Mouse (Mus musculus): Measurements from ENCODE around the gene Tbc1d10b.

DNA sequence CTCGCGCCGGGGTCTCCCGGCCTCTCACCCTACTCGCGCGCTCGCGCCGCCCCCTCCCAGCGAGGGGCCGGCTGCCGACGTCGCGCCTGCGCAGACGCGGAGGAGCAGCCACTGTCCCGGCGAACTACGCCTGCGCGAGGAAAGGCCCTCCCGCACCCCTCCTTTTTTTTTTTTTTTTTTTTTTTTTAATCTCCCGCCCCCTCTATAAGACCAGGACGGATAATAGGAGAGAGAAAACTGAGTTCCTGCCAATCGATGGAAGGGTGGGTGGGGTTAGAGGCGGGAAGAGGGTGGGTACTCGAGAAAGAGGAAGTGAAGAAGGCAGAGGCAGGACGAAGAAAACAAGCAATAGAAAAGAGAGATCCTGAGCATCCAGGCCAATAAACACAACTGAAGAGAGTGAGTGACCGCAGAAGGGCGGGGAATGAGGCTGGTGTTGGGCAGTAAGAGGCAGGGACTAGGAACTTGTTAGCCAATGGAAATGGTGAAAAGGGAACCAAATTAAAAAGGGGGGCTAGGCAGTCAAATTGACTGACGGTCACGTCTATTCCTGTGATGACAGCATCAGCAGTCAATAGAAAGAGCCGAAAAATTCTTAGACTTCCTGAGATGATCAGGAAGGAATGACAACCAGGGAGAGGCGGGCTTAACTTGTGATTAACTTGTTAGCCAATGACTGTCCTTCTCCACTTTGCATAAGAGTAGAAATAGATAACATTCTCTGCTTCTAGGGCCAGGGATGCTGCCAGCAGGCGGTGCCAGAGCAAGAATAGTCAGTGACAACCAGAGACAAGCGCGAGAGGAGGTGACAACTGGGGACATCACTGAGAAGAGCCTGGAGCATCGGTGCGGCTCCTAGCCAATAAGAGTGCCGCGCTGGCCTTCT lies 528 bp upstream of the Tbc1d10b start, which contains the start of gene Mylpf:
- TF ChIP-seq CTCF (IDR thresholded peaks at IDR 0.05; ENCODE audit: extremely low read depth, insufficient read length, insufficient replicate concordance, low read depth, low read length) (peak; percentile 66; the same call in 1 of the 2 replicates), POLR2A (IDR thresholded peaks at IDR 0.05; ENCODE audit: low read depth, low read length) (peak; percentile 63)

Measured in small intestine, adult 2 months (tissue).